Mouse (Mus musculus): ENCODE results near the gene Cdkn1a. TPM values are rescaled to one million over a fixed set of nuclear protein-coding genes. Genes with fewer than 3 reads are reported as not detected.

The Cdkn1a gene
- polyA plus RNA-seq, 1 experiment from 2014 or later: 99.7 TPM

DNA sequence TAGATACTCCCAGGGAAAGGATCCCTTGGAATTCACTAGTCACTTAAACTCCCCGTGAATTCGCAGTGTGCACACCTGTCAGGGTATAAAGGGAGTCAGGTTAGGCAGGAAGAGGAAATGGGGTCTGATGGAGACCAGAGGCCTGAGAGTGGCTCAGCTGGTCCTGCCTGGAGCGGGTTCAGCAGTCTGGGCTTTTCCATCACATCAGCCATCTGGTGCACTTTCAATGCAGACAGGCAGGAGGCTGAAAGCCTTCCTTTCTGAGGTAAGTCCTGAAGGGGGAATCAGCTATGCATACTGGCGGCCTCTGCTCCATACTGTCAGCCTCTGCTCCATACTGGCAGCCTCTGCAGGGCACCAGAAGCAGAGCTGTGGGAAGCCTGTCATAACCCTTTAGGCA lies 3.9 kb upstream of the Cdkn1a start:
- 75% methylated on average over 4 of the region's 4 CpGs for WGBS
- no peak overlapping the region for H3K4me2 ChIP-seq
- H3K27ac ChIP-seq (replicated peaks): no peak overlapping the region; the same call in 1 of the 2 replicates

GRCm38 (mm10) chr17:29091348-29091944 lies 670 bp downstream of the Cdkn1a start:
- peaks cover 11% of the 10 kb centered on the region; the same call in 1 of the 2 replicates for H3K27me3 ChIP-seq (replicated peaks)
- no peak overlapping the region for H3K27ac ChIP-seq (replicated peaks)
- WGBS: 56% methylated on average over 6 of the region's 6 CpGs

More for the DNA sequence above, 3.9 kb upstream of the Cdkn1a start:
- no peaks in the 10 kb centered on the region for H3K36me3 ChIP-seq
- no peaks in the 10 kb centered on the region for H3K27me3 ChIP-seq (replicated peaks)
- ATAC-seq (ENCODE audit: low FRiP score): no peak
- H3K4me1 ChIP-seq: peaks cover 5% of the 10 kb centered on the region
- H3K9ac ChIP-seq (replicated peaks): no peak overlapping the region
- H3K4me3 ChIP-seq (replicated peaks): no peak overlapping the region
- no peaks in the 10 kb centered on the region for H3K9me3 ChIP-seq (replicated peaks)

DNA sequence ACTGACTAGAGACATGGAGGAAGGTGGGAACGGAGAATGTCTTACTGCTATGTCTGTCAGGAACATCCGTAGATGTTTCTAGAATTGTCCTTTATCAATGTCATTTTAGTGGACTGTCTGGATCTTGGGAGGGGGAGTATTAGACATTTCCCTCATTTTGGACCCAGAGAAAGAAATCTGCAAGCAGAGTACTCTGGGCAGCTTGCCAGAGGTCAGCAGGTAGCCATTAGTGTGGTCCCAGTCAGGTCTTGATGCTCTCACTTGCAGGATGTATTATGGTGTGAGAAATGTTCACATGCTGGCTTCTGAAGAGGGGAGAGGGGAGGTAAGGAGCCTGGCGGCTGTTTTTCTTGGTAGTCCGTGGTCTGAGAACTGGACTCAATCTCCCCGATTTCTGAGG lies 1.7 kb downstream of the Cdkn1a start:
- H3K9ac ChIP-seq (replicated peaks): no peak overlapping the region
- no peak overlapping the region for H3K4me3 ChIP-seq (replicated peaks)
- no peak overlapping the region for H3K4me2 ChIP-seq
- H3K27me3 ChIP-seq (replicated peaks): peaks cover 11% of the 10 kb centered on the region; the same call in 1 of the 2 replicates
- peaks cover 25% of the 10 kb centered on the region for H3K4me1 ChIP-seq
- H3K27ac ChIP-seq (replicated peaks): no peak overlapping the region
- 60% methylated on average over 5 of the region's 5 CpGs for WGBS
- ATAC-seq (ENCODE audit: low FRiP score): no peak
- no peaks in the 10 kb centered on the region for H3K36me3 ChIP-seq
- H3K9me3 ChIP-seq (replicated peaks): no peaks in the 10 kb centered on the region

More at GRCm38 (mm10) chr17:29091348-29091944, 670 bp downstream of the Cdkn1a start:
- no peak overlapping the region for H3K4me3 ChIP-seq (replicated peaks)
- no peak overlapping the region for H3K9ac ChIP-seq (replicated peaks)
- H3K4me1 ChIP-seq: peaks cover 25% of the 10 kb centered on the region
- no peaks in the 10 kb centered on the region for H3K9me3 ChIP-seq (replicated peaks)
- ATAC-seq (ENCODE audit: low FRiP score): no peak
- H3K4me2 ChIP-seq: no peak overlapping the region
- no peaks in the 10 kb centered on the region for H3K36me3 ChIP-seq

DNA sequence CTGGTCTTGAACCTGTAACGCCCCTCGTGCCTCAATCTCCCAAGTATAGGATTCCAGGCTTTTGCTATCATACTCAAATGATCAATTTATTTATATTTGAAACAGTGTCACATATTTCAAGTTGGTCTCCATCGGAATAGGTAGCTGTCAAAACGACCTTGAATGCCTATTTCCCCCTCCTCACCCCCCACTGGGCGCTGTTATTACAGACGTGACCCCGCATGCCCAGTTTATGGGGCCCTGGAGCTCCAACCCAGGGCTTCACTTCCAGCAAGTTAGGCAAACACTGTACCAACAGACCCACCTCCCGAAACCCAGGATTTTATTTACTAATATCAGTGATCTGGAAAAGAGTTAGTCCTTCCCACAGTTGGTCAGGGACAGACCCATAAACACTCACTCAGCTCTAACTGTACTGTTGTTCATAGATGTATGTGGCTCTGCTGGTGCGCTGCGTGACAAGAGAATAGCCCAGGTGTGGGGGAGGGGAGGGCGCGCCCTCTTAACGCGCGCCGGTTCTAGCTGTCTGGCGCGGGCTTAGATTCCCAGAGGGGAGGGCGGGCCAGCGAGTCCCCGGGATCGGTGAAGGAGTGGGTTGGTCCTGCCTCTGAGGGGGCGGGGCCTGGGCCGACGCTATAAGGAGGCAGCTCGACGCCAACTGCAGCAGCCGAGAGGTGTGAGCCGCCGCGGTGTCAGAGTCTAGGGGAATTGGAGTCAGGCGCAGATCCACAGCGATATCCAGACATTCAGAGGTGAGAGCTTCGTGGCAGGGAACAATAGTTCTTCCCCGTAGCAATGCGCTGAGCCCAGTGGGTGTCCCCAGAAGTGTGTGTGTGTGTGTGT lies 2.6 kb downstream of the Cdkn1a start:
- Histone ChIP-seq H3K36me3 (no peaks in the 10 kb centered on the region), H3K27me3 (replicated peaks) (peaks cover 11% of the 10 kb centered on the region; the same call in 1 of the 2 replicates), H3K4me2 (peak overlapping the region; percentile 80), H3K4me3 (replicated peaks) (peak overlapping the region; percentile 49), H3K27ac (replicated peaks) (0 out of 2 replicates have a peak overlapping the region, but pooled peaks have one; percentile 23), H3K9me3 (replicated peaks) (no peaks in the 10 kb centered on the region), H3K4me1 (peaks cover 25% of the 10 kb centered on the region), H3K9ac (replicated peaks) (peak overlapping the region; percentile 65)
- 6% methylated on average over 36 of the region's 36 CpGs for WGBS
- peak; percentile 82 for ATAC-seq (ENCODE audit: low FRiP score)

GRCm38 (mm10) chr17:29093961-29094309 lies 3.2 kb downstream of the Cdkn1a start:
- Histone ChIP-seq H3K4me1 (peaks cover 25% of the 10 kb centered on the region), H3K27me3 (replicated peaks) (peaks cover 11% of the 10 kb centered on the region; the same call in 1 of the 2 replicates), H3K27ac (replicated peaks) (0 out of 2 replicates have a peak overlapping the region, but pooled peaks have one; percentile 23), H3K36me3 (no peaks in the 10 kb centered on the region), H3K9me3 (replicated peaks) (no peaks in the 10 kb centered on the region), H3K9ac (replicated peaks) (peak overlapping the region; percentile 65), H3K4me2 (peak overlapping the region; percentile 80), H3K4me3 (replicated peaks) (peak overlapping the region; percentile 49)
- WGBS: 0% methylated on average over 24 of the region's 24 CpGs
- ATAC-seq (ENCODE audit: low FRiP score): peak; percentile 16; the same call in 1 of the 2 replicates

DNA sequence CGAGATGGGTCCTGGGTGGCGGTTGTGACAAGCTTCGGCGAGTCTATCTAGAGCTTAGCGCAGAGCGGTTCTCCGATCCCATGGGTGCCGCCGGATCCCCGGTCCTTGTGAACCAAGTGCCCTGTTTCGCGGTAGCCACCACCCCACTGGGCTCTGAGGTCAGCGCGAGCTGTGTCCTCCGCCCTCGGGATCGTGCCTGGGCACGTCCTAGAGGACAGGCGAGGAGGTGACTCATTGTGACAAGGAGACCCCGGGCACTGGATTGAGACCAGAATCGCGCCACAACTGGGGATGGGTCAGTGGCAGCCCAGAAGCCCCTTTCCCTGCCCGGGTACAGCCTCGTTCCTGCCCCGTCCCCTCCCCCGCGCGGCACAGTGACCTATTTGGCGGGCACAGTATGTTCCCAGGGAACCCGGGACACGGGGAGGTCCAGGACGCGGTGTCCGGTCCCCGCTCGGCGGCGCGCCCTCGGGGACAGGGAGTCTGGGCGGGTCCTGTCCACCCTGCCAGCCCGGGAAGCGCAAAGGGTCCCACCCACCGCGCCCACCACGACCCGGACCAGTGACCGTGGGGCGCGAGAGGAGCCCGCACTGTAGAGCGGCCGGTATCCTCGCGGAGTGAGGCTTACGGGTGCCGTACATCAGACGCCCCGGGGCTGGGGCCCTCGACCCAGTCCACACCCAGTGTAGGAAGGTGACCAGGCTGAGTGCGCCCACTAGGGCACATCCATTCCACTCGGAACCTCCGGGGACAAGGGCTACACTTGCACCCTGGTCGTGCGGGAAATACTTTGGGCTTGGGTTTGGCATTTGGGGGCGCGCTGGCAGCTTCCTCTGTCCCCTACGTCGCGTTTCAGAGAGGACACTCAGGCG lies 3.8 kb downstream of the Cdkn1a start:
- WGBS: 1% methylated on average over 68 of the region's 71 CpGs
- peak overlapping the region; percentile 80 for H3K4me2 ChIP-seq

GRCm38 (mm10) chr17:29095201-29095733 lies 4.5 kb downstream of the Cdkn1a start:
- Histone ChIP-seq H3K4me1 (peaks cover 25% of the 10 kb centered on the region), H3K27ac (replicated peaks) (peak overlapping the region; percentile 71), H3K36me3 (0 out of 2 replicates have a peak, but pooled peaks cover 6% of the 10 kb centered on the region), H3K4me2 (peak overlapping the region; percentile 80), H3K9ac (replicated peaks) (peak overlapping the region; percentile 65), H3K27me3 (replicated peaks) (peaks cover 11% of the 10 kb centered on the region; the same call in 1 of the 2 replicates), H3K4me3 (replicated peaks) (peak overlapping the region; percentile 49), H3K9me3 (replicated peaks) (no peaks in the 10 kb centered on the region)
- under 1% methylated on average over 40 of the region's 44 CpGs for WGBS
- ATAC-seq (ENCODE audit: low FRiP score): peak; percentile 86

More for the DNA sequence above, 3.8 kb downstream of the Cdkn1a start:
- H3K9ac ChIP-seq (replicated peaks): peak overlapping the region; percentile 65
- H3K4me3 ChIP-seq (replicated peaks): peak overlapping the region; percentile 49
- no peaks in the 10 kb centered on the region for H3K9me3 ChIP-seq (replicated peaks)
- H3K27me3 ChIP-seq (replicated peaks): peaks cover 11% of the 10 kb centered on the region; the same call in 1 of the 2 replicates
- H3K27ac ChIP-seq (replicated peaks): peak overlapping the region; percentile 71
- no peaks in the 10 kb centered on the region for H3K36me3 ChIP-seq
- H3K4me1 ChIP-seq: peaks cover 25% of the 10 kb centered on the region
- peak; percentile 46 for ATAC-seq (ENCODE audit: low FRiP score)

- Histone ChIP-seq H3K4me2 (no peak overlapping the region), H3K27me3 (replicated peaks) (peaks cover 11% of the 10 kb centered on the region; the same call in 1 of the 2 replicates), H3K4me1 (peaks cover 25% of the 10 kb centered on the region), H3K36me3 (0 out of 2 replicates have a peak, but pooled peaks cover 6% of the 10 kb centered on the region), H3K9ac (replicated peaks) (no peak overlapping the region), H3K27ac (replicated peaks) (no peak overlapping the region), H3K9me3 (replicated peaks) (no peaks in the 10 kb centered on the region), H3K4me3 (replicated peaks) (no peak overlapping the region)
- 93% methylated on average over 6 of the region's 6 CpGs for WGBS
- ATAC-seq (ENCODE audit: low FRiP score): no peak
These were observed 5.5 kb downstream of the Cdkn1a start for GRCm38 (mm10) chr17:29096245-29096644.

DNA sequence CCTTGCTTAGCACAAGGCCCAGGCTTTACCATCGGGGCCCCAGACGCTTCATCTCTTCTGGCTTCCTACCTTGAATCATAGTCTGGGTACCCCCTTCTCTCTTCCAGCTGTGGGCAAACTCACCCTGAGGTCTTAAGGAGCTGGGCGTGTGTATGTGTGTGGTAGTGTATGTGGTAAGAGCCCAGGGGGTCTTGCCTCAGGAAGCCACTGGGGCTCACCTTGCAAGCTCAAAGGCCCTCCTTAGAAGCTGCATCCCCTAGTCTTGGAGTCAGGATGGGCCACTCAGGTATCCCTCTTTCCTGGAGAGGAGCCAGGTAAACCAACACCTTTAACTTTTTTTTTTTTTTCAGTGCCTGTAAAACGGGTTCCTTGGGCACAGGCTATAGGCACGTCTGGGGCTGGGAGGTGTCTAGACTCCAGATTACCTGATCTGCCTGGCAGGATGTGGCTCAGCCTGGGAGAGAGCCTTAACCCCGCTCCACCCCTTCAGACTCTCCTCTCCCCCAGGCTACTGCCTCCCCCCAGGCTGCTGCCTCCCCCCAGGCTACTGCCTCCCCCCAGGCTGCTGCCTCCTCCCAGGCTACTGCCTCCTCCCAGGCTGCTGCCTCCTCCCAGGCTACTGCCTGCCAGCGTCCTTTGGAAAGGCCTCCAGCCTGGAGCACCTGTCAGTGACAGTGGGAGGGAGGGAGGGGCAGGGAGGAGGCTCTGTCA lies 6.2 kb downstream of the Cdkn1a start:
- Histone ChIP-seq H3K27me3 (replicated peaks) (peaks cover 10% of the 10 kb centered on the region; the same call in 1 of the 2 replicates), H3K36me3 (0 out of 2 replicates have a peak, but pooled peaks cover 6% of the 10 kb centered on the region), H3K4me3 (replicated peaks) (no peak overlapping the region), H3K4me1 (peaks cover 25% of the 10 kb centered on the region), H3K9ac (replicated peaks) (no peak overlapping the region), H3K4me2 (no peak overlapping the region), H3K27ac (replicated peaks) (no peak overlapping the region), H3K9me3 (replicated peaks) (no peaks in the 10 kb centered on the region)
- WGBS: 78% methylated on average over 6 of the region's 7 CpGs
- no peak for ATAC-seq (ENCODE audit: low FRiP score)

GRCm38 (mm10) chr17:29098291-29098690 lies 7.5 kb downstream of the Cdkn1a start:
- Histone ChIP-seq H3K9me3 (replicated peaks) (no peaks in the 10 kb centered on the region), H3K4me2 (no peak overlapping the region), H3K4me3 (replicated peaks) (no peak overlapping the region), H3K9ac (replicated peaks) (no peak overlapping the region), H3K36me3 (0 out of 2 replicates have a peak, but pooled peaks cover 6% of the 10 kb centered on the region), H3K4me1 (peaks cover 22% of the 10 kb centered on the region), H3K27me3 (replicated peaks) (no peaks in the 10 kb centered on the region; the same call in 1 of the 2 replicates), H3K27ac (replicated peaks) (no peak overlapping the region)
- WGBS: 97% methylated on average over 24 of the region's 24 CpGs
- ATAC-seq (ENCODE audit: low FRiP score): no peak
